Mouse (Mus musculus) thymus, adult 2 months (tissue): ENCODE measurements around the gene Sufu. TPM values are rescaled to one million over a fixed set of nuclear protein-coding genes. Genes with fewer than 3 reads are reported as not detected.

Experiments used
- DNase-seq: peaks from one replicate; pipeline ENCODE4 v3.0.0; 2021
- H3K27ac ChIP-seq: fragments of 200-500 bp; 2 replicates; pipeline ENCODE4 v1.5.1; 2012; ENCODE audit warnings: low read length, control low read depth; ENCODE audit not compliant: control insufficient read depth, insufficient read depth
- H3K27me3 ChIP-seq: fragments of 200-500 bp; 2 replicates; pipeline ENCODE4 v1.6.1; 2012; ENCODE audit warnings: mild to moderate bottlenecking, low read length, moderate library complexity, mixed read lengths; ENCODE audit not compliant: control insufficient read depth, insufficient read depth
- H3K36me3 ChIP-seq: fragments of 200-500 bp; 2 replicates; pipeline ENCODE4 v1.6.1; 2012; ENCODE audit warnings: mild to moderate bottlenecking, low read length, moderate library complexity; ENCODE audit not compliant: control insufficient read depth, insufficient read depth
- H3K4me1 ChIP-seq: fragments of 200-500 bp; replicated peaks from 2 replicates; pipeline ENCODE4 v1.6.1; 2012; ENCODE audit warnings: low read length; ENCODE audit not compliant: control insufficient read depth, insufficient read depth
- H3K4me3 ChIP-seq: fragments of 200-500 bp; 2 replicates; pipeline ENCODE4 v1.5.1; 2012; ENCODE audit warnings: mild to moderate bottlenecking, low read length, control low read depth, moderate library complexity; ENCODE audit not compliant: control insufficient read depth, insufficient read depth
- CTCF ChIP-seq: fragments of 200-500 bp; IDR thresholded peaks from 2 replicates; pipeline ENCODE4 v1.5.1; 2012; ENCODE audit warnings: mild to moderate bottlenecking, control low read depth, low read length, moderate library complexity, borderline replicate concordance; ENCODE audit not compliant: control insufficient read depth, poor library complexity, insufficient read depth; ENCODE audit errors: extremely low read depth
- POLR2A ChIP-seq: fragments of 200-500 bp; IDR thresholded peaks from 2 replicates; pipeline ENCODE4 v1.6.1; 2012; ENCODE audit warnings: mild to moderate bottlenecking, low read length, control low read depth, moderate library complexity; ENCODE audit not compliant: control insufficient read depth, poor library complexity, insufficient read depth; ENCODE audit errors: extremely low read depth
- WGBS: fragments of 180-500 bp; shearing (Covaris S2); methylation state at CpG from one replicate; pipeline ENCODE4 v1.1.7; 2018; 5-methylcytosine and 5-hydroxymethylcytosine counted together
- polyA plus RNA-seq: library from polyadenylated mRNA; depleted of rRNA; stranded (reverse); fragments of >200 nt; gene quantifications from 2 replicates; pipeline ENCODE4 v1.2.3, GENCODE M21; 2012

Sufu gene
- polyA plus RNA-seq, 1 experiment, result 31.3 TPM

DNA sequence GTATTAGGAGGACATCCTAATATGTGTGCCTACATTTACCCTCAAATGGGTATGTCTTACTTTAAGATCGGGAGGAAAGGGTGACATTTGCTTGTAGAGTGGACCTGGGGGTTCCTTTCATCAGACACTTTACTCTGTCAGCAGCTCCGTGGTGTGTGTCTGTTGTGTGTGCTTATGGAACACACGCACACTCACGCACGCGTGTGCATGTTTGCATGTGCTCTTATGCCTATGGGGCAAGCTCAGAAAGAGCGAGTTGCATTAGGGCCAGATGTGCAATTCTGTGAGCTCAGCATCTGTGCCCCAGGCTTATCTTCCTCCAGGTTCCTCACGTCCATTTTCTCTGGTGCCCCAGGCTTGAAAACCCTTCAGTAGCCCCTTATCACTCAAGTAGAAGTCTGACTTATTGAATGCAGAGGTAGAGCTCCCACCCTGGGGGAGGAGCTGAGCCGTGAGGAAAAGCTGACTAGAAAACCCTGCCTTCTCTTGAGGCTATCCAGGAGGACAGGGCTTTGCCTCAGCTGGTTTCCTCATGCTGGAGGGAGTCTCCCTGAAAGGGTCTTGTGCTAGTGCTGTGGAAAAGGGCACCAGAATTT is 108.2 kb downstream of the Sufu start:
- Histone ChIP-seq H3K4me3 (0 out of 2 replicates have a peak overlapping the region, but pooled peaks have one; percentile 6), H3K27ac (peak overlapping the region; percentile 12; the same call in 1 of the 2 replicates), H3K4me1 (peaks cover 57% of the 10 kb centered on the region), H3K27me3 (no peaks in the 10 kb centered on the region), H3K36me3 (no peaks in the 10 kb centered on the region)
- 55% methylated on average over 9 of the region's 9 CpGs for WGBS
- no peak for TF ChIP-seq CTCF
- TF ChIP-seq POLR2A, result no peak
- no peak for DNase-seq

DNA sequence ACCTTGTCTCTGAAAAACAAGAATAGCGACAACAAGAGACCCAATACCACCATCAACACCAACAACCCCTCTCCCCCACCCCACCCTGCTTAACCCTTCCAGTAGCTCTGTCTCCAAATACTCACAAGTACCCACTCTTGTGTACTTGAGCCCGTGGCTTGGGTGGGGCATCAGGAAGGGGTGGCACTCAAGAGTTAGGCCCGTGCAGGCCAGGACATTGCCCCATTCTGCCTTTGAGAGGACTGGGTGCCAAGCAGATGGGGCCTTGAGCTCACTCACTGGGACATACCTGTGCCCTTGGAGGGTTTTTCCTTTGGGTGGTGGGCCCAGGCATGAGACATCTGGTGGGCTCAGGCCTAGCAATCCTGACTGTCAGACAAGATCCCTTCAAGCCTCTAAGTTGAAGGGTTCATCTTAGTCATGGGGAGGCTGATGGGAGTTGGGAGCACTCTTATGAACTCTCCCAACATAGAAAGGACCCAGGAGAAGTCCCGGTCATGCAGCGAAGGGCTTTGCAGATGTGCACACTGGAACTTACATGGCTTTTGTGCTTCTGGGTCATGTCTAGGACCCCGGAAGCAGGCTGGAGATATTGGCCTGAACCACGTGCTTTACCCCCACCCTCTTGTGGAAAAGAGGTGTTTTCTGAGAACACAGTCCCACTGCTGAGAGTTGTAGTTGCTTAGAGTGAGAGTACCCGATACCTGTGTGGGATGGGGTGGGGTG is 109.1 kb downstream of the Sufu start:
- Histone ChIP-seq H3K27ac (peak overlapping the region; percentile 2; the same call in 1 of the 2 replicates), H3K36me3 (no peaks in the 10 kb centered on the region), H3K4me3 (no peak overlapping the region), H3K4me1 (peaks cover 63% of the 10 kb centered on the region), H3K27me3 (no peaks in the 10 kb centered on the region)
- DNase-seq, result no peak
- 70% methylated on average over 8 of the region's 8 CpGs for WGBS
- TF ChIP-seq CTCF (no peak), POLR2A (no peak)

- no peaks in the 10 kb centered on the region for H3K36me3 ChIP-seq
- DNase-seq, result no peak
- no peak overlapping the region for H3K4me3 ChIP-seq
- peaks cover 68% of the 10 kb centered on the region for H3K4me1 ChIP-seq
- no peak overlapping the region; the same call in 1 of the 2 replicates for H3K27ac ChIP-seq
- no peak for TF ChIP-seq CTCF
- no peak for TF ChIP-seq POLR2A
- WGBS, result 12% methylated on average over 3 of the region's 3 CpGs
- no peaks in the 10 kb centered on the region for H3K27me3 ChIP-seq
Measured at GRCm38 (mm10) chr19:46506372-46506717, 109.6 kb downstream of the Sufu start.

- no peak for DNase-seq
- Histone ChIP-seq H3K27me3 (no peaks in the 10 kb centered on the region), H3K4me1 (peaks cover 74% of the 10 kb centered on the region), H3K4me3 (no peak overlapping the region), H3K27ac (no peak overlapping the region), H3K36me3 (no peaks in the 10 kb centered on the region; the same call in 1 of the 2 replicates)
- TF ChIP-seq POLR2A (no peak), CTCF (no peak)
- WGBS, result 89% methylated on average over 8 of the region's 8 CpGs
Measured at GRCm38 (mm10) chr19:46507181-46507581, 110.5 kb downstream of the Sufu start.

DNA sequence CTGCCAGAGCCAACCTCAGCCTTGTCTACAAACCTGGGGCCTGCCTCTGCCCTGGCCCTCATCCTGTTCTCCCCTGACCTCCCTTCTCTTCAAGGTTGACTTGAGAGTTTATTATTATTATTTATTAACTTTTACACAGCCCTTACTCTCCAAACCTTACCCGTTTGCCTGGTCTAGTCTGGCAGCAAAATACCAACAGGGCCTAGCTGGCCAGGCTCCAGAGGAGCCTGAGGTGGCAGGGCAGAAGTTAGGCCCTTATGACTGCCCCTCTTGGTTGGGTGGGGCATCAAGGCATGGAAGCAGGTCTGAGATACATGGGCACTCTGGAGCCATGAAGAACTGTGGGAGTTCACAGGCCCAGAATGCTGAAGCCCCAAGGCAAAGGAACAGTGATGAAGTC is 111.1 kb downstream of the Sufu start:
- DNase-seq, result no peak
- H3K27me3 ChIP-seq, result no peaks in the 10 kb centered on the region
- TF ChIP-seq CTCF (no peak), POLR2A (no peak)
- peaks cover 4% of the 10 kb centered on the region; the same call in 1 of the 2 replicates for H3K36me3 ChIP-seq
- H3K4me3 ChIP-seq, result no peak overlapping the region
- H3K4me1 ChIP-seq, result peaks cover 74% of the 10 kb centered on the region
- no peak overlapping the region for H3K27ac ChIP-seq
- 93% methylated on average over 1 of the region's 1 CpGs for WGBS

- peak; percentile 39 for DNase-seq
- no peak for TF ChIP-seq POLR2A
- Histone ChIP-seq H3K4me3 (no peak overlapping the region), H3K36me3 (peaks cover 13% of the 10 kb centered on the region), H3K4me1 (peaks cover 74% of the 10 kb centered on the region), H3K27me3 (no peaks in the 10 kb centered on the region), H3K27ac (0 out of 2 replicates have a peak overlapping the region, but pooled peaks have one; percentile 29)
- 77% methylated on average over 3 of the region's 3 CpGs for WGBS
Measured at GRCm38 (mm10) chr19:46508738-46509137, 112.0 kb downstream of the Sufu start.

- no peaks in the 10 kb centered on the region for H3K27me3 ChIP-seq
- TF ChIP-seq CTCF, result no peak
- no peak for TF ChIP-seq POLR2A
- DNase-seq, result no peak
- peaks cover 18% of the 10 kb centered on the region for H3K36me3 ChIP-seq
- H3K4me1 ChIP-seq, result peaks cover 71% of the 10 kb centered on the region
- peak overlapping the region; percentile 29; the same call in 1 of the 2 replicates for H3K27ac ChIP-seq
- H3K4me3 ChIP-seq, result no peak overlapping the region
- WGBS, result 51% methylated on average over 3 of the region's 3 CpGs
Measured at GRCm38 (mm10) chr19:46509202-46509601, 112.5 kb downstream of the Sufu start.
